Mouse (Mus musculus): Measurements from ENCODE around the gene Dhx16.

Dhx16 gene

DNA sequence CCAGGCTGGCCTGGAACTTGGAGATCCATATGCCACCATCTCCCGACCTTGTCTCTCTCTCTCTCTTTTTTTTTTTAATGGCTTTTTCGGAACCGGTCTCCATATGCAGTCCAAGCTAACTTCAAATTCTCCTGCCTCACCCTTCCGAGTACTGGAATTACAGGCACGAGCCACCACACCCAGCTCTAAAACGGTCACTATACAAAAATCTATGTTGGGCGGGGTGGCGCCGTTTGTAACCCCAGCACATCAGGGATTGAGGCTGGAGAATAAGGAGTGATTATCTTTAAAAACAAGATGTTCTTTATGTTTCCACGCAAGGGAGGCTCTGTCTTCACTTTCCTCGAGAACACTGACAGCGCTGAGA lies 18.8 kb upstream of the Dhx16 start:
- DNase-seq: no peak

DNA sequence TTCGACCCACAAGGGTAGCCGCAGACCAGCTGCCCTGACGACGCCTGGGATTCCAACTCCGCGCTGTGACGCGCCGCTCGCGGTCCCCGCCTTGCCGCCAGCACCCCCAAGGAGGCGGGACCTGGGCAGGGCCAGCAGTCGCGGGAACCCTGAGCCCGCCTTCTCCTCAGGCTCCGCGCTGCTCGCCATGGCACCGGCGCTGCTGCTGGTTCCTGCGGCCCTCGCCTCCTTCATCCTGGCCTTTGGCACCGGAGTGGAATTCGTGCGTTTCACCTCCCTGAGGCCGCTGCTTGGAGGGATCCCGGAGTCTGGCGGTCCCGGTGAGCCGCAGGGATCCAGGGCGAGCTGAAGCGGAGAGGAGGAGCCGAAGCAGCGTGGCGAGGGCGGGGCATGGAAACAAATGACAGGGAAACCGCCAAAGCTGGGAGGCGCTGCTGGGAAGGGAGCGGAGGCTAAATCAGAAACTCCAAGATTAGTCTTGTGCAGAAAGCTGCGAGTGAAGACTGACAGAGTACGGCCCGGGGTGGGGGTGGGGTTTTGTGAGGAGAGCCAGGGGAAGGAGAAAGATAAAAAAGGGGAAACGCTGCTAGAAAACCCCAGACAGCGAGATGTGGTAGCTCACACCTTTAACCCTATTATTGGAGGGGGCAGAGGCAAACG lies 18.3 kb upstream of the Dhx16 start, which contains the start of gene Nrm:
Gene Nrm (plus strand): TSS at position 121 of the 660 bp plus-strand sequence.
- DNase-seq: peak; percentile 99

DNA sequence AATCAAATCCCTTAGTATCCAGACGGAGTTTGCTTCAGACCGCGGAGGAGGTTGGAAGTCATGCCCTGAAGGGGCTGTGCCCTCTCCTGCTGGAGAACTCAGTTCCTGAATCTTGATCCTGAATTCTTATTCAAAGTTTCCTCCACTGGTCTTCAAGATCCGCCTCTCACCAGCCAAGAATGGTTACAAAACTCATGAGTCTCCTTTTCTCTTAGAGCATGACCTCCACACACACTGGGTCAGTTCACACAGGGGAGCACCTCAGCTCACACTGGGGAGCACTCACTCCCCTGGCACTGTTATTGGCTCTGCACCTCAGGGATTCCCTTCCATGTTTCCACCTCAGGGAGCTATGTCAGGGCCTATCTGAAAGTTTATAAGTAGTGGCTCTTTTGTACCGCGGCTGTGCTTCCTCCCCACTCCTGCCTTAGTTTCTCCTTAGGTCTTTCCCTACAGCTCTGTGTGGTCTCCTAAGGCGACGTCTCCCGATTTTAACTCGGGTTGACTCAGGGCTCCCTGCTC lies 14.7 kb upstream of the Dhx16 start:
- peak; percentile 96 for DNase-seq

DNA sequence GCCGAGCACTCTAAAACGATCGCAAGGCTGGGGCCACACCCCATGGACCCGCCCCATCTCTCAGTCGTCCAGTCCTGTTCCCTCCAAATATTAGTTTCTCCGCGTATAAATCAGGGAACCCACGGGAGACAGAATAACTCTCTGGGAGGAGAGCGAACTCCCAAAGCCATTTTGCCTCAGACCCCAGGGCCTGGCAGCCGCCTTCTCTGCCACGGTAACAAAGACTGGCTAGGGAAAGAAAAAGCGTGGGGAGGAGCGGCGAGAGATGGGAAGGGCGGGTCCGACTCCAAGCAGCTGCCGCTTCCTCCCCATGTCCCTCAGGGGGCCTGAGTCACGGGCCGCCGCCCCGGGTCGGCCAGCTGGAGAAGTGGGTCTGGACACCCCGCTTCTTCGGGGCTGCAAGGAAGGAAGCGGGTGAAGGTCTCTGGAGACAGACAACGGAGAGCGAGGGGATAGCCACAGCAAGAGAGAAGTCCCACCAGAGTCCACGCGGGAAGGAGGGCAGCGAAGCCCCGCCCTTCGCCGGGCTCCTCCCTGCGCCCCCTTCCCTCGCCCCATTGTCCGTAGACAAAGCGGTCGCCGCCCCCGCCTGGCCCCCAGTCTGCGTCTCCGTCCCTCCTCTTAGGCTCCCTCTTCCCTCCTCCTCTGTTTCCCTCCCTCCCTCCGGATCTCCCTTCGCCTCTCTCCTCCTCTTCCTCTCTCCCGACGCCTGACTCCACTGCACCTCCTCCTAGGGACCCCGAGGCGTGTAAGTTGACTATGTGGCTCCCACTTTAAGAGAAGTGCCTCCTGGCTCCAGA lies 13.9 kb upstream of the Dhx16 start, which contains the start of gene Ppp1r18:
Gene Ppp1r18 (plus strand): TSS at position 113 of the 800 bp plus-strand sequence.
- peak; percentile 99 for DNase-seq

DNA sequence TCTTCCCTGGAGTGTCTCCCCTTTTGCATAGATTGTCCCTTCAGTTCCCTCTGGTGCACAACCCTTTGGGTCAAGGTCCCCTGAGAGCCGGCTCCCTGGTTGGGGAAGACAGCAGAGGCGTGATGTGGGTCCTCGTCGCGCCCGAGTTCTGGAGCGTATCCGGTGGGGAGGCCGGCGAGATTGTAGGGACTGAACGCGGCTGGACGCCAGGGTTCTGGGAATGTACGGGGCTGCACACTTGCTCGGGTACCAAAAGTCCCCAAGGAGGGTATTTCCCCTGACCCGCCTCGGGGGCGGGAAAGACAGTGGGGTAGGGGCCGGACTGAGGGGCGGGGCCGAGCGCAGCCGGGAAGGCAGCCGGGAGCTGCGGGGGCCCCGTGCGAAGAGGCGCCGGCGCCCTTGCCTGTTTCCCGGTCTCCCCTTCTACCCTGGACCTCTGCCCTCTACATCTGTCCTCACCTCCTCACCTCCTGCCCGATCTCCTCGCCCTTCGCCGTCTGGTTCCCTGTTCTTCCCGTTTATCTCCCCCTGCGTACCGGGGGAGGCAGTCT lies 13.3 kb upstream of the Dhx16 start:
- peak; percentile 99 for DNase-seq

DNA sequence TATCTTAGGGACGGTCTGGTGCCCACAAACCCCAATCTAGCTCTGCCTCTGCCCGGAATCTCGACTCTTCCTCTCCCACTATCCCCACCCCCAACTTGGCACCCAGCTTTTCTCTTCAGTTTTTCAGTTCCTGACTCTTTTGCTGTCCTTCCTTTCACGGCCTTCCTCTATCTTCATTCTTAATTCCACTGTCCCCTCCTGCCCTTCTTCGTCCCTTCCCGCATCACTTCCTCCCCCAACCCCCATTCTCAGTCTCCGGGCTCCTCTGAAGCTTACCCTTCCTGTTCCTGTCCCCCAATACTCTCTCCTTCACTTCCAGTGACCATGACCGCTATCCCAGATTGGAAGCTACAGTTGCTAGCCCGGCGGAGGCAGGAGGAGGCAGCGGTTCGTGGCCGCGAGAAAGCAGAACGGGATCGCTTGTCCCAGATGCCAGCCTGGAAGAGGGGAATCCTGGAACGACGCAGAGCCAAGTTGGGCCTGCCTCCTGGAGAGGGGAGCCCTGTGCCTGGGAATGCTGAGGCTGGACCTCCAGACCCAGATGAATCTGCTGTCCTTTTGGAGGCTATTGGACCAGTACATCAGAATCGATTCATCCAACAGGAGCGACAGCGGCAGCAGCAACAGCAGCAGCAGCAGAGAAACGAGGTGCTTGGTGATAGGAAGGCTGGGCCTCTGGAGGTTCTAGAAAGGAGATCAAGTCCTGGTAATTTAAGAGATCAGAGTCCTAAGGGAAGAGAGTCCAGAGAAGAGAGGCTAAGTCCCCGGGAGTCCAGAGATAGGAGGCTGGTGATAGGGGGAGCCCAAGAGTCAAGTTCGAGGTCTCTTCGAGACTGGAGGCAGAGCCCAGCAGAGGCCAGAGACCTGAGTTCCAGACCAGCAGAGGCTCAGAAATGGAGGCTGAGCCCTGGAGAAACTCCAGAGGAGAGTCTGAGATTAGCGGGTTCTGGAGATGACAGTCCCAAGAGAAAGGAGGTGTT lies 12.4 kb upstream of the Dhx16 start:
- DNase-seq: peak; percentile 97

DNA sequence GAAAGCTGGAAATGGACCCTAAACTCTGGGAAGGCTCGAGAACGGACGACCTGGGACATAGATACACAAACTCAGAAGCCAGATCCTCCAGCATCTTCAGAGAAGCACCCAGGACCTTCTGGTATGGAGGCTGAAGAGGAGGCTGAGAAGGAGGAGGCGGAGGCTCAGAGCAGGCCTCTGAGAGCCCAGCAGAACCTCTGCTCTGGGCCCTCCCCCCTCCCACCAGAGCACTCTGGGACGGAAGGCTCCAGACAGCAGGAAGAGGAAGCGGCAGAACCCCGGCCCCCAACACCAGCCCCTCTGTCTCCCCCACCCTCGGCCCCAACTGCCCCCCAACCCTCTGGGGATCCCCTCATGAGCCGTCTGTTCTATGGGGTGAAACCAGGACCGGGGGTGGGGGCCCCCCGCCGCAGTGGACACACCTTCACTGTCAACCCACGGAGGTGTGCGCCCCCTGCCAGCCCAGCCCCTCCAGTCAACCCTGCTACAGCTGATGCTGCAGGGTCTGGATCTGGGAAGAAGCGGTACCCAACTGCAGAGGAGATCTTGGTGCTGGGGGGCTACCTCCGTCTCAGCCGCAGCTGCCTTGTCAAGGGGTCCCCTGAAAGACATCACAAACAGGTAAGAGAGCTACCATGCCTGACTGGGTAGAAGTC lies 11.3 kb upstream of the Dhx16 start:
- DNase-seq: peak; percentile 98

DNA sequence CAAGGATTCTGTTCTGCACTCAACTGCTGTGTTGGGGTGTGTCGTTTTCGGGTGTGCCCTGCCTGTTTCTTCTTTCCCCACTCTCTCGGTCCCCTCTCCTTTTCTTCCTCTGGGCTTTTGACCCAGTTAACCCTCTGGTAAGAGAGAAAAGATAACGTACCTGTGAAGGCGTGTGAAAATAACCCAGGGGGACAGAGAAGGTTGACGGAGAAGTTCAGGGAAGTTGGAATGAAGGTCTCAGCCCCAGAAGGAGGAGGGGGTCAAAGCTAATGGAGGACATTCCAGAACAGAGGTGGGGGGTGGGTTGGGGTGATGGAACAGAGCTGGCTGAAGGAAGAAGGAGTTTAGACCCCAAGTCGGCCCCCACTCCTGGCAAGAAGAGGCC lies 10.7 kb upstream of the Dhx16 start:
- no peak for DNase-seq

DNA sequence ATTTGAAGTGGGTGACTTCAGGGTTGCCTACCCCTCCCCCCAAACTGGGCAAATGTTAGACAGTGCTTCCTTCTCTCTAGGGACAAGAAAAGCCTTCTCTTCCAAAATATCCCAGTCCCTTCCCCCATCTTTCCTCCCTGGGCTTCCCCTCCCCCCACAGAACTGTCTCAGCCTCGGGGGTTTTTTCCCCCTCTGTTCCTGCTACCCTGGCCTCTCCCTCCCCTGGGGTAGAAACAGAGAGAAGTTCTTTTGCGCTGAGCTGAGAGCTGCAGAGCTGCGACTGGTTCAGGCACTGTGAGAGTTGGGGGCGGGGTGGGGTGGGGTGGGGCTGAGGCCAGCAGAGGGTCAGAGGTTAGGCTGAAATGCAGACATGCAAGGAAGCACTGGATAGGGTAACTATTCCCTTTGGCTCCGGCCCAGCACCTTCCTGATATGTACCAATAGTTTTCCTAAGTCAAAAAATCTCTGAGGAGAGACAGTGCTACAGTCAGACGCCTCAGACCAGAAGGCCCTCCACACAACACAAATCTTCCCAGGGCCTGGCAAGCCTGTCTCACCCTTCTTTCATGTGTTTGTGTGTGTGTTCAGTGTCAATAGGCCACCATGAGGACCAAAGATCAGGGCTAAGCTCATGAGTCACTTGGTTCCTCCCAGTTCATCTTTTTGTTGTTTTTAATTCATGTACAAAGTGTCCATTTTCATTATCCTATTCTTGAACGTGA lies 10.1 kb upstream of the Dhx16 start:
- peak; percentile 98 for DNase-seq

DNA sequence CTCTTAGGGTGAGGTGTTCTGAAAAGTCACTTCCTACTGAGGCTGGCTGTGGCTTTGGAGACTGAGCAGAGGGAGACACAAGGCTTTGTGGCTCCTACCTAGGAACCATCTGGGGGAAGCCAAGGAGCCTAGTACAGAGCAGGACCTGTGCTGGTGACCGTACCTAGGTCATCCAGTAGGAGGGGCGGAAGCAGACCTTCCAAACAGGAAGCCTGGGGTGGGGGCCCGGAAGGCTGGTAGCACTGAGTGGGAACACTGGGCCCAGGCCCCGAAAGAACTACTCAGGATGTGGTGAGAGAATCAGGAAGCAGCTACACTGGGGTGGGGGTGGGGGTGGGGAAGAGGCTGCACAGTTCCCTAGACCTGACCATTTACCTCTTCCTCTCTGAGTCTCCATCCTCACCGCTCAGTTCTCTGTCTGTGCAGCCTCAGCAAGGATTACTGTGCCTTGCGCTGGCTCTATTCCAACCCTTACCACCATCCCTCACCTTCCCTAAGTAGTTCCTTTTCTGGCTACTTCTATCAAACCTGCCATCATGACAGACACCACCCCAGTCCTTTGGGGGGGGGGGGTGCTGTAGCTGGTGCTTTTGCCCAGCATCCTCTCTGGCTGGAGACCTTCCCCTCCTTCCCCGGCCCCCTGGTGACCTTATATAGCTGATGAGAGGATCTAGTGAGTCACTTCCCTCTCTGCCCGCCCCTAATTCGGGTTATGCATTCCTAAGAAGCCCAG lies 9.3 kb upstream of the Dhx16 start:
- peak; percentile 99 for DNase-seq

DNA sequence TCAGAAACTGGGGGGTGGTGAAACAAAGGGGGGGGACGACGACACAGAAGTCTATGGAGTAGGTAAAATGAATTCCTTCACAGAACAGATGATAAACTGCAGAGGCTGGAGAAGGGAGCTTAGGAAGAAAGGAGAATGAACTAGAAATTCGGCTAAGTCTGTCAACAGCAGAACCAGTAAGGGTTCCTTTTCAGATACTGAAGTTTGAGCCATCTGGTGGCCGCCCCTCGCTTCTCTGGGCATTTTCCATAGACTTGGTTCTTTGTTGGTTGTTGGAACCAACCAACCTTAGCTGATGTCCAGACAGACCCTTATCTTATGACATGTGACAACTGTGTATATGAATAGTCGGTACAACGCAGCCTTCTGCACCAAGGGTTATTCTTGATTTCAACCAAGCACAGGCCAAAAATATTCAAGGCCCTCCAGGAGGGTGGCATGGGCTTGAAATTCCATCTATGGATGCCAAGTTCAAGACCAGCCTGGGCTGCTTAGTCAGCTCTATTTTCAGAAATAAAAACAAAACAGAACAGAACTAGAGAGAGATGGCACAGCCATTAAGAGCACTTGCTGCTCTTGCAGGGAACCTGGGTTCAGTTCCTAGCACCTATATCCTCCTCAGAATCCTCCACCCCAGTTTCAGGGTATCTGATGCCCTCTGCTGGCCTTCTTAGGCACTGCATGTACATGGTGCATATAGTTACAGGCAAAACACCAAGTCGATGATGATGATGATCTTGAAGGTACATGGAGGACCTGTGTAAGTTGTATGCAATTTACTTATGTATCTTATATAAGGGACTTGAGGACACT lies 8.5 kb upstream of the Dhx16 start:
- peak; percentile 89 for DNase-seq

DNA sequence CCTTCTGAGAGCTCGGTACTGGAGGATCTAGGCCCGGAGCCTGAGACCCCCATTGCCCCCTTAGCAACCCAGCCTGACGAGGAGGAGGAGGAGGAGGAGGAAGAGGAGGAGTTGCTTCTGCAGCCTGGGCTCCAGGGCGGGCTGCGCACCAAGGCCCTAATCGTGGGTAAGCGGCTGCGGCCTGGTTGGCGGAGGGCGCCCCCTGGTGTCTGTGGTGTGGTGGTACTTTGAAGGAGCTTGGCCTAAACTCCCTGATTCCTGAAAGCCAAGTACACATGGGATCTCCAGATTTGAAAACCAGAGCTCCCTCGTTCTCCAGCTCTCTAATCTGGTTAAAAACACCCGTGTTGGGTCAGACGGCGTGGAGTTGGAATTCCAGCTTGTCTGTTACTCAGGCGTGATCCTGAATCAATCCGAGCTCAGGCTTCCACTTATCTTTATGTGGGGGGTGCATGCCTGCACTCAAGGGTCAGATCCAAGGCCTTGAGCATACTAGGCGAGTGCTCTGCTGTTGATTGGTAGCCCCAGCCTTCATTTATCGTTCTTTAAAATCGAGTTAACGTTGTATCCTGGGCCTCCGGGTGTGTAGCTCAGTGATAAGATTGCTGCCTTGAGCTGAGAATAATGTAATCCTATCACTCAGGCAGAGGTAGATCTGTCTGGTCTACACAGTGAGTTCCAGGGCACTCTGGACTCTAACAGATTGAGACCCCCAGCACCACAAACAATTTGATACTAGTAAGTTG lies 5.7 kb upstream of the Dhx16 start:
- peak; percentile 98 for DNase-seq

DNA sequence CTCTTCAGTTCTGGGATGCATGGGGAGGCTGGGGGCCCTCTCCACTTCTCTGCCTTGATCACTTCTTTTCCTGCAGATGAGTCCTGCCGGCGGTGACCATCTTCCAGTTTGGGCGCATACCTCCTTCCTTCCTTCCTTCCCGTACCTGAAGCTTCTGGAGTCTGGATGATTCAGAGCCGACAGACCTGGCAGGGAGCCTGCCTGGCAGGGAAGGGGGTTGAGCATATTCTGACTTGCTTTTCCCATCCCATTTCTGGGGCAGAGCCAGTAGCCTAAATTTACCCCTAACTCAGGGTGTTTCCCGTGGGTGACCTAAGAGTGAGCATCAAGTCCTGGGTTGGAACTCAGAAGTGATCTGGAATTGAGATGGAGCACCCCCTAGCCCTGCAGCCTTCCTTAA lies 4.9 kb upstream of the Dhx16 start:
- peak; percentile 92 for DNase-seq

DNA sequence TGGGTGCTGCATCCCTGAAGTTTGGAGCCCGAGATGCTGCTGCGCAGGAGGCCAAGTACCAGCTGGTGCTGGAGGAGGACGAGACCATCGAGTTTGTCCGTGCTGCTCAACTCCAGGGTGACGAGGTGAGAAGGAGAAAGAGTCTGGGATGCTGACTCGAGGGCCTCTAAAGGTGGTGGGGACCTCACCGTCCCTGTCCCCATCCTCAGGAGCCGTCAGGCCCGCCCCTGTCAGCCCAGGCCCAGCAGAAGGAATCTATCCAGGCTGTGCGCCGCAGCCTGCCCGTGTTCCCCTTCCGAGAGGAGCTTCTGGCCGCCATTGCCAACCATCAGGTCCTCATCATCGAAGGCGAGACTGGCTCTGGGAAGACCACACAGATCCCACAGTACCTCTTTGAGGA lies 3.3 kb downstream of the Dhx16 start:
- DNase-seq: peak; percentile 91

DNA sequence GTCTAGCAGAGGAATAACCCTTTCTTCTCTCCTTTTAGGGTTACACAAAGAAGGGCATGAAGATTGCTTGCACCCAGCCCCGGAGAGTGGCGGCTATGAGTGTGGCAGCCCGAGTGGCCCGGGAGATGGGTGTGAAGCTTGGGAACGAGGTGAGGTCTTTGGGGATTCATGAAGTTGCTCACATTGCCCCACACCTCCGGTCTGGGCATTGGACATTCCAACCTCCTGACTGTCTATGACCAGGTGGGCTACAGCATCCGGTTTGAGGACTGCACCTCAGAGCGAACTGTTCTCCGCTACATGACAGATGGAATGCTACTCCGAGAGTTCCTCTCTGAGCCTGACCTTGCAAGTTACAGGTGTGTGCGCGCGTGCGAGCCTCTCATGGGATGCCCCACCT lies 4.2 kb downstream of the Dhx16 start:
- DNase-seq: peak; percentile 90

DNA sequence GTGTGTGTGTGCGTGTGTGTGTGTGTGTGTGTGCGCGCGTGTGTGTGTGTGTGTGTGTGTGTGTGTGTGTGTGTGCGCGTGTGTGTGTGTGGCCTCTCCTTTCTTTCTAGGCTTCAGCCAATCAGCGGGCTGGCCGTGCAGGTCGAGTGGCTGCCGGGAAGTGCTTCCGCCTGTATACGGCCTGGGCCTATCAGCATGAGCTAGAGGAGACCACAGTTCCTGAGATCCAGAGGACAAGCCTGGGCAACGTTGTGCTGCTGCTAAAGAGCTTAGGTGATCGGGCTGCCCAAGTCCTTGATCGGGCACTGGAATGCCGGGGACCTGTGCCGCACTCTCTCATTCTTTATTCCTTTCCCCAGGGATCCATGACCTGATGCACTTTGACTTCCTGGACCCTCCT lies 8.1 kb downstream of the Dhx16 start:
- no peak for DNase-seq

DNA sequence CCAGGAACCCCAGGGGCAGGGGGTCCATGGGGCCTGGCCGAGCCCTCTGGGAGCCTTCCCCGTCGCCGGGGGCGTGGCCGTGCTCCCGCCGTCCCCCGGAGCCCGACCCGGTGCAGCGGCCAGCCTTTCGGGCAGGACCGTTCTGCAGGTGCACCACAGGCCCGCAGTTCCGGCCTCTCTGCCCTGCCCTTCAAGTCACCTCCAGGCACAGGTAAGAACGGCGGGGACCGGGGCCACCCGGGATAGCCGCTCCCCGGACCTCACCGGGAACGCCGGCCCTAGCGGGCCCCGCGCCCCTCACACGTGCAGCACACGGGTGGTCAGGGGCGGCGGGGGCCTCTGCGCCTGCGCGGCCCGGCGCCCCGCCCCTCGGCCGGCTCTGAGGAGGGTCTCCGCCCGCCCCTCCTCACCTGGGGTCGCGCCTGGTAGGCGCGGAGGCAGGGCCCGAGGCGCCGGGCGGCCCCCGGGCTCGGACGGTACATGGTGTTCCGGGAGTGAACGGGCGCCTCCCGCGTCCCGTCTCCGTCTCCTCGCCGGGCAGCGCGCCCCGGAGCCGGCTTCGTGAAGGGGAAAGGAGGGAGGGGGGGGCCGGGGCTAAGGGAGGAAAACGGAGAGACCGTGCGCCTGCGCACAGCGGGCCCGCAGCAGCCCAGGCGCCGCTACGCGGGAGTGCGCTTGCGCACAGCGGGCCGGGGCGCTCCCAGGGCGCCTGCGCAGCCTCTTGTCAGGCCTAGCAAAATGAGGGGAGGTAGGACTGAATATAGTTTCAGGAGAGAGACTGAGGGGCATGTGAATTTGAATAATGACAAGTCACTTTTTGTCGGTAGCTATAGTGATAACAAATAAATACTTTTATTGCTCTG lies 17.4 kb downstream of the Dhx16 start, which contains the start of gene 2310061I04Rik:
Gene 2310061I04Rik (minus strand): TSS at position 651 of the 863 bp plus-strand sequence.
- peak; percentile 100 for DNase-seq
